Mouse (Mus musculus): Measurements from ENCODE around the gene Pcp4l1.
"Not testable (repeated sequence)": the region's sequence is repeated elsewhere in the genome, so short reads cannot be mapped to it uniquely, and the experiment has no call there.

Pcp4l1 gene

DNA sequence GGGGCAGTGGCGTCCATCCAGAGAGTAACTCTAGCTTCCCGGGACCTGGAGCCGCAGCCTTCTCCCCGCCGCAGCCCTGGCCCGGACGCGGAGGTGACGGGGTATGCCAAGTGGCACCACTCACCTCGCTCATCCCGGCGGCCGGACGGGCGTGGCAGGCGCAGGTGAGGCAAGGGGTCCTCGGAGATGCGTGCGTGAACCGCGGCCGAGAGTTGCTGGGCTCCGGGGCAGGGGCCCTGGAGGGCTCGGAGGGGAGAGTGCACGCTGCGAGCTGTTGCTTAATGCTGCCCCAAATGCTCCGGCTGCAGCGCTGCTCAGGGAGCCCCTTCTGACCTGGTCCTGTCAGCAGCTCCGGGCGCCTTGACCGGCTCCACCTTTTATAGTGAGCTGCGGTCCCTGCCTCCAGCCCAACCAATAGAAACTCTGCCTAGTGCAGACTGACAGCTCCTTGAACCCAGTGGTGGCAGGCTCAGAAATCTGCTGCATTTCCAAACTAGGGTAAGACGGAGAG, at the start of gene Pcp4l1:
TSS of gene Pcp4l1 (minus strand) at position 382 of the 511 bp plus-strand sequence.
- in situ Hi-C loops (cut with MboI; ENCODE audit: low sequenced_read_pairs), result no loop called here

GRCm38 (mm10) chr1:171245353-171245752, 49.3 kb upstream of the Pcp4l1 start:
- in situ Hi-C loops (cut with MboI; ENCODE audit: low sequenced_read_pairs), result no loop called here

DNA sequence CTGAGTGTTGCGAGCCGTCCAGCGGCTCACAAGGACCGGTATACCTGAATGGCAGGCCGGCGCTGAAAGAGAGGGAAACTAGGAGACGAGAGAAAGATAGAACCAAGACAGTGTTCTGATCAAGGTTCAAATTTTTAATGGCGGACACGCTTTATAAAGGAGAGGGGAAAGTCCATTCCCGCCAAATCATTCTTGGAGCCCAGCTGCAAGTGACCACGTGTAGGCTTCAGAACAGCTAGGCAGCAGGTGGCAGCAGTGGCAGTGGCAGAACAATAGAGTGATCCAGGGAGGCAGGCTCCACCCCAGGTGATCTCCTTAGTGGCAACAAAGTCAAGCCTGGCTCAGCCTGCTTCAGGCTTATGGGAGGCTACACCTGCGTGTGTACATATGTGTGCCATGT, 45.9 kb upstream of the Pcp4l1 start:
- in situ Hi-C loops (cut with MboI; ENCODE audit: low sequenced_read_pairs), result not testable (repeated sequence)

DNA sequence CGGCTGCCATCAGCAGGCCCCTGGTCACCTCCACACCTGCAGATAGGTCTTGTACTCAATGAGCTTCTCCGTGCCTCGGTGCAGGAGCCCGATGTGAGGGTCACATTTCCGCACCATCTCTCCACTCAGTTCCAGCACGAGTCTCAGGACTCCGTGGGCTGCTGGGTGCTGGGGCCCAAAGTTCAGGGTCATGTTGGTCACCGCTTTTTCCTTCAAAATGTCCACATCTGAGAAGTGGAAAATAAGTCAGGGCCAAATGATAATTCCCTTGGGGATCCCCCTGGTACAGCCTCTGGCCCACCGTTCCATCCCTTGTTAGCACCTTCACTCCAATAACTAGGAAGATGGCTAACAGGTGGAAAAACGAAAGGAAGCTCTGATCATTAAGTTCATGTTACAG, 44.8 kb upstream of the Pcp4l1 start:
- in situ Hi-C loops (cut with MboI; ENCODE audit: low sequenced_read_pairs), result no loop called here

DNA sequence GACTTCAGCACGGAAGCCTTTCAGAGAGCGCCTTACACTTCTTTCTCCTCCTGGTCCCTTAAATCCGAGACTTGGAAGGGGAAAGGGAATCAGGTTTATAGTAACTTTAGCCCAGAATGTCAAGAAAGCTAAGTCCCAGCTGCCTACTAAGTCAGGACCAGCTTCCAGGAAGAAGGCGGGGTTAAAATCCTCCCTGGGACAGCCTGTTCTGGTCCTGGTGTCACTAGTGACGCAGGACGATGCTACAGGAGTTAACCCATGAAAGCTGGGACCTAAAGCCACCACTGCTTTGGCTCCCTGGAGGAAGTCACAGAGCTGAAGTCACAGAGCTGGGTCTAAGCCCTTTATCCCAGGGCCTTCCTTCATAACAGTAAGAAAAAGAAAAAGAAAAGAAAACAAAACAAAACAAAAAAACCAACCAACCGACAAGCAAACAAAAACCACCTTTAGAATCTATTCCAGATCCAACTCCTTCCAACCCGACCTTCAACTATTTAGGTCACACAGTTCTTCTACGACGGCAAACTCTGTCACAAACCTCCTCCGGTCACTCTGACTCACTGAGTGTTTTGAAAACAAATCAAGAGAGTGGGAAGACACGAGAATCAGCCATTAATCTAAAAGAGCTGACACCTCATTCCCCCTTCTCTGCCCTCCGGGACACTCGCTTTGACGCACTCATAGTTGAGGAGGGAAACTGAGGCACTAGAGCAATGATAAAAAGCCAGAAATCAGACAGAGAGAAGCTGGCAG, 44.1 kb upstream of the Pcp4l1 start:
- in situ Hi-C loops (cut with MboI; ENCODE audit: low sequenced_read_pairs), result loop anchor here (10.0 kb wide), 1 partner anchor 345 kb away; no protein-coding TSS in a partner anchor

DNA sequence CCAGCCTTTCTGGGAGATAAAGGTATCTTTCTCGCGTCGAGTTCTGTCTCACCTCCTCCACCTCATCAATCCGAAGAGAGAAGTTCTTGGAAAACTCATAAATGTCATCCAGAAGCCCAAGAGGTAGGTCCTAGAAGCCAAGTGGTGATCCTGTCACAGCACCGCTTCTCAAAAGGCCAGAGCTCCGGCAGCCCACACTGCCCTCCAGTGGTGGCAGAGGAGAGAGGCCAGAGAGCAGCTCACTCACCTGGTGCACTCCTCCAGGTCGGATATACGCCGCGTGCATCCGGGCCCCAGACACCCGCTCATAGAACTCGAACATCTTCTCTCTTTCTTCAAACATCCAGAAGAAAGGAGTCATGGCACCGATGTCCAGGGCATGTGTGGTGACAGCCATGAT, 42.4 kb upstream of the Pcp4l1 start:
- in situ Hi-C loops (cut with MboI; ENCODE audit: low sequenced_read_pairs), result loop anchor here (10.0 kb wide), 1 partner anchor 344 kb away; no protein-coding TSS in a partner anchor

DNA sequence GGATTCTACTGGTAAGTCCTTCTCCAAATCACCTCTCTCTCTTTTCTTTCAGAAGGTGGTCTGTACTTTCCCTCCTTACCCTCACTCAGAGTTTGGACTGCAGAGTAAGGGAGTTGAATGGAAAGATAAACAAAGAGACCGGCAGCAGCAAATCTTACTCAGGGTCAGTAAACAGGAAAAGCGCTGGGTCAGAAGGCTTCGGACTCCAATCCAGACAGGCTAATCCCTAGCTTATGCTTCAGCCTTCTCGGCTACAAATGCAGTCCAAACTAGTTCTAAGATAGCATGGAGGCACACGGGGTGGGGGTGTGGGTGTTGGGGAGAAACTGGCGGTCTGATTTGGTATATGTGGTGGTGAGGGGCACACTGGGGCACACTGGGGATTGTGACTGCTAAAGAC, 41.4 kb upstream of the Pcp4l1 start:
- in situ Hi-C loops (cut with MboI; ENCODE audit: low sequenced_read_pairs), result loop anchor here (10.0 kb wide), 1 partner anchor 343 kb away; no protein-coding TSS in a partner anchor

GRCm38 (mm10) chr1:171235791-171236190, 39.7 kb upstream of the Pcp4l1 start:
- in situ Hi-C loops (cut with MboI; ENCODE audit: low sequenced_read_pairs), result loop anchor here (10.0 kb wide), 1 partner anchor 341 kb away; no protein-coding TSS in a partner anchor

DNA sequence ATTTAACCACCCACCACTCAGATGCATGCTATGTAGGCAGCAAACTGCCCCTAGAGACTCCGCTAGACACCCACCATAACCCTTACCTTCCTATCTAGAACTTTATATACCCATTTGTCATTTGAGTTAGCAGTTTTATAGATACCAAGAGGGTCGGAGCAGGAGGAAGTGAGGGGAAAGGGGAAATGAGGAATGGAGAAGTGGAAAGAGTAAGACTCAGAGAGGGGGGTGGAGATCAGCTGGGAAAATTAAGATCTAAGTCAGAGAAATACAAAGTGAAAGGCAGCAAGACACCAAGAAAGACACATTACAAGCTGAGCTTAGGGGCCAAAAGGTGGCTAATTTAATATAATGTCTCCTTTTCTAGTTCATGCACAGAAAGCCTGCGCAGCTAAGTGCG, 38.5 kb upstream of the Pcp4l1 start:
- in situ Hi-C loops (cut with MboI; ENCODE audit: low sequenced_read_pairs), result loop anchor here (10.0 kb wide), 1 partner anchor 340 kb away; no protein-coding TSS in a partner anchor

- in situ Hi-C loops (cut with MboI; ENCODE audit: low sequenced_read_pairs), result loop anchor here (10.0 kb wide), 1 partner anchor 339 kb away; no protein-coding TSS in a partner anchor
These were observed 38.1 kb upstream of the Pcp4l1 start, which contains the start of gene Fcer1g for GRCm38 (mm10) chr1:171234126-171234525. TSS of gene Fcer1g (minus strand) at chr1:171234365.

DNA sequence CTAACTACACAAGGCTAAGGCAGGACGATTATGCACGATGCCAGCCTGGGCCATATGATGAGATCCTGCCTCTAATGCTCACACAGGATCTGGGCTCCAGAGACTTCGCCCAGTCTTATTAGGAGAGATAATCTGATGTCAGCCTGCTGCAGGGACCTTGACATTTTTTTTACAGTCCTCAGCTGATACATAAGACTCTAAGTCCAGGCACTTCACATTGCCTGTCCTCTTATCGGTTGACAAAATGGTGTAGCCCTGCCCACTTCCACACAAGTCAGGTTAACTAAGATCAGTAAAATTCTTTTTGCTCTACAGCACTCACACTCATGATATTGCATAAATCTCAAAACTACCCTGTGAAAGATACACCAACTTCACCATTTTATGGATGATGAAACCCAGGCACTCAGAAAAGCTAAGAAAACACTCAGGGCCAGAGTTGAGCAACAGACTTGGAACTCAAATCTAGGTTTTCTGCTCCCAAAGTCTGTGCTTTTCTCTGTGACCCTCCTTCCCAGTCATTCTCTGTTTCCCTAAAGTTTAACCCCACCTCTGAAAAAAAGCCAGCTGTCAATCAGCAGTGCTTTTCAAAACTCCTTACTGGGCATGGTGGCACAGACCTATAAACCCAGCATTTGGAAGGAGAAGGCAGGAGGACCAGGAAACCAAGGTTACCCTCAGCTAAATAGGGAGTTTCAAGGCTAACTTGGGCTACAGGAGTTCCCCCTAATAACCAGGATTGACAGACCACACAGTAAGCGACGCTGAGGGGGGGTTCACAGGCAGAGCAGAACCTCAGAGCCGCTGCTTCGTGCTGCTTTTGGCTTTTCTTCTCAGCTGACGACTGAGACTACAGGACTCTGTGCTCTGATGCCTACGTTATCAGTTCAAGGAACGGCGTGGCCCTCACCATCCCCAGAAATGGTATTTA, 37.0 kb upstream of the Pcp4l1 start:
- in situ Hi-C loops (cut with MboI; ENCODE audit: low sequenced_read_pairs), result loop anchor here (10.0 kb wide), 1 partner anchor 338 kb away; no protein-coding TSS in a partner anchor

GRCm38 (mm10) chr1:171232348-171232747, 36.3 kb upstream of the Pcp4l1 start:
- in situ Hi-C loops (cut with MboI; ENCODE audit: low sequenced_read_pairs), result loop anchor here (10.0 kb wide), 1 partner anchor 338 kb away; no protein-coding TSS in a partner anchor

DNA sequence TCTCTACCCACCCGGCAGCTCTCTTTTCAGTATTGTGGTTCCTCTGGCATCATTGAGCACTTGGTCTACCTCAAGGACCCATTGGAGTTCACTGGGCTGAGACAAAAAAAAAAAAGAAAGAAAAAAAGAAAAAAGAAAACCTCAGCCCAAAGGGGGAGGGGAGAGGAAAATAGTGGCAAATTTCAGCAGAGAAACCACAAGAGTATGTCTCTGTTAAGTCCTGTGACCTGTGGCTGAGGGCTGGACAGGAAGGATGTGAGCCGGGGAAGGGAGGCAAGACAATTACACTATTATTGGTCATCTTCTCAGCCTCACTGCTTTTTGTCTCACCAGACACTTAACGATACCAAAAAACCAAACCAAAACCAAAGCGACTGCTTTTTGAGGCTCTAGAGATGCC, 35.8 kb upstream of the Pcp4l1 start:
- in situ Hi-C loops (cut with MboI; ENCODE audit: low sequenced_read_pairs), result loop anchor here (10.0 kb wide), 1 partner anchor 337 kb away; no protein-coding TSS in a partner anchor

DNA sequence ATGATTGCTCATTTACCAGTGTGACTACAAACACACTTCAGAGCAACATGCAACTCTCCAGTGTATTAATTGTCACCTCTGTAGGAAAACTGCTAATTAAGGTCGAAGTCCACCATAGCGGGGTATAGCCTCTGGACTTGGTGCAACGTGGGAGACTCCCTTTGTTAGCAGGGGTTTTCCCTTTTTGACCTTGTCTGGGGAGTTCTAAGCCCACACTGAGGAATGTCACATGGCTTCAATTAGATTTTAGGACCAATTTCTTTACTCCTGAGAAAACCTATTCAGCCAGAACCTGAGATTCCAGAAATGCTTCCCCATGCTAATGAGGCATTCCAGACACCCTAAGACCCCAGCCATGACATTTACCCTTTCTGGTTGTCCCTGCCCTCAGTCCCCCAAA, 34.1 kb upstream of the Pcp4l1 start:
- in situ Hi-C loops (cut with MboI; ENCODE audit: low sequenced_read_pairs), result loop anchor here (10.0 kb wide), 1 partner anchor 335 kb away; no protein-coding TSS in a partner anchor

- in situ Hi-C loops (cut with MboI; ENCODE audit: low sequenced_read_pairs), result loop anchor here (10.0 kb wide), 1 partner anchor 335 kb away; no protein-coding TSS in a partner anchor
These were observed 33.7 kb upstream of the Pcp4l1 start for GRCm38 (mm10) chr1:171229750-171230149.

- in situ Hi-C loops (cut with MboI; ENCODE audit: low sequenced_read_pairs), result no loop called here
These were observed 31.8 kb upstream of the Pcp4l1 start for GRCm38 (mm10) chr1:171227879-171228278.

DNA sequence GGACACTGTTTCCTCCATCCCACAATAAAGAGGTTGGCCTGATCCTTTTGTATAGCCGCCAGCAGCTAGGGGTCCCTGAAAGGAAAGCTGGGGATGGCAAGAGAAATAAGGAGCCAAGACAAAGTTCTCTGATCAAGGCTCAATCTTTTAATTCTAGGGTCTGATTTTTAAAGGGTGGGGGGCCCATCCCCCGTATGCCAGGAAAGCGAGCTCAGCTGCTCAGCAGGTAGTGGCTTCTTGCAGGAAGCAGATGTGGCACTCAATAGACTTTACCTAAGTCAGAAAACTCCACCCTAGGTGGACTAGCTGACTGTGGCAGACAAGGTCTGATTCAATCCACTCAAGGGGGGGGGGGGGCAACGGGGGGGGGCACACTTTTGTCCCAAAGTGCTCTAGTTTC, 30.7 kb upstream of the Pcp4l1 start:
- in situ Hi-C loops (cut with MboI; ENCODE audit: low sequenced_read_pairs), result no loop called here

- in situ Hi-C loops (cut with MboI; ENCODE audit: low sequenced_read_pairs), result loop anchor here (5.0 kb wide), 1 partner anchor 93 kb away; no protein-coding TSS in a partner anchor
These were observed 28.8 kb upstream of the Pcp4l1 start, which contains the start of gene Apoa2 for GRCm38 (mm10) chr1:171224857-171225256. TSS of gene Apoa2 (plus strand) at chr1:171225054.

GRCm38 (mm10) chr1:171223796-171224195, 27.7 kb upstream of the Pcp4l1 start:
- in situ Hi-C loops (cut with MboI; ENCODE audit: low sequenced_read_pairs), result loop anchor here (5.0 kb wide), 1 partner anchor 91 kb away; no protein-coding TSS in a partner anchor

- in situ Hi-C loops (cut with MboI; ENCODE audit: low sequenced_read_pairs), result loop anchor here (5.0 kb wide), 1 partner anchor 91 kb away; no protein-coding TSS in a partner anchor
These were observed 27.1 kb upstream of the Pcp4l1 start for GRCm38 (mm10) chr1:171223168-171223567.
